Mouse (Mus musculus): Measurements from ENCODE around the gene Fgf22. TPM values are rescaled to one million over a fixed set of nuclear protein-coding genes. Genes with fewer than 3 reads are reported as not detected.

The Fgf22 gene
- polyA plus RNA-seq, 1 experiment: 0.26 TPM

DNA sequence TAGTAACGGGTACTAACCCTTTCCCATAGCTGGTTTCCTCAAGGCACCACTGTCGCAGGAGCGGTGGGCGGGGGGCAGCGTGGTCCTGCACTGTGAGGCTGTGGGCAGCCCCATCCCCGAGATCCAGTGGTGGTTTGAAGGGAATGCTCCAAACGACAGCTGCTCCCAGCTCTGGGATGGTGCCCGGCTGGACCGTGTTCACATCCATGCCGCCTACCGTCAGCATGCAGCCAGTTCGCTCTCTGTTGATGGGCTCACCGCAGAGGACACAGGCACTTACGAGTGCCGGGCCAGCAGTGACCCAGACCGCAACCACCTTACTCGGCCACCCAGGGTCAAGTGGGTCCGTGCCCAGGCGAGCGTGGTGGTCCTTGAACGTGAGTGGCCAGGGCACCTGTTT lies 46.2 kb upstream of the Fgf22 start:
- H3K79me2 ChIP-seq (ENCODE audit: control insufficient read depth, insufficient read depth): peaks cover 47% of the 10 kb centered on the region
- no peak for TF ChIP-seq SRF (IDR thresholded peaks at IDR 0.05; ENCODE audit: control insufficient read depth, insufficient read length, low read depth)
- TF ChIP-seq POLR2AphosphoS2 (IDR thresholded peaks at IDR 0.05; ENCODE audit: insufficient read length, low read depth): peak; percentile 52
- TF ChIP-seq MYOD1 (IDR thresholded peaks at IDR 0.05; ENCODE audit: control insufficient read depth in 1 of 3, insufficient read length in 2 of 3, low read depth in 2 of 3): peak in 2 of 3 experiments; percentile 63 to 84
- TF ChIP-seq MYOG (IDR thresholded peaks at IDR 0.05; ENCODE audit: control insufficient read depth in 1 of 3, insufficient read depth in 1 of 3, insufficient read length in 2 of 3, low read depth in 2 of 3): peak in 2 of 3 experiments; percentile 89 to 93
- H3K36me3 ChIP-seq (ENCODE audit: control insufficient read depth, insufficient read depth): peaks cover 18% of the 10 kb centered on the region
- no peak overlapping the region for H3K4me3 ChIP-seq
- H3ac ChIP-seq (ENCODE audit: control insufficient read depth, insufficient read length): no peak overlapping the region
- H3K27me3 ChIP-seq (ENCODE audit: control insufficient read depth, insufficient read depth, insufficient read length): no peaks in the 10 kb centered on the region
- H3K4me2 ChIP-seq (ENCODE audit: low read depth): peak overlapping the region; percentile 30

DNA sequence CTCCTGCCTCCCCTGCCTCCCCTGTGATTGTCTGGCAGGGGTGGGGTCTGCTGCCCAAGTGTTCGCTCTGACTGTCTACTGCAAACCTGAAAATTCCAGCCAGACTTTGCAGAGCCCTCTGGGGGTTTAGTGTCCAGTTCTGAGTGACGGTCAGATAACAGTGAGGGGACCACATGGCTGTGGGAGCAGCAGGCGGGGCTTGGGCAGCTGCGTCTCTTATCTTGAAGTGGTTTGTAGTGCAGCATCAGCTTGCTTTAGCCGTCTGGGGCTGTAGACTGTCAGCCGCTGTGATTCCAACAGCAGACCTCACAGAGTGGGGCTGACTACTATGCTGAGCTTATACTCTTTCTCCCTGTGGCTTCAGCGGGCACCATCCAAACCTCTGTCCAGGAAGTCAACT lies 45.6 kb upstream of the Fgf22 start:
- no peak overlapping the region for H3ac ChIP-seq (ENCODE audit: control insufficient read depth, insufficient read length)
- H3K36me3 ChIP-seq (ENCODE audit: control insufficient read depth, insufficient read depth): peaks cover 18% of the 10 kb centered on the region
- peak overlapping the region; percentile 6 for H3K4me2 ChIP-seq (ENCODE audit: low read depth)
- TF ChIP-seq REST (IDR thresholded peaks at IDR 0.05; ENCODE audit: insufficient read depth, insufficient read length): no peak
- peak in 2 of 3 experiments; percentile 66 to 77 for TF ChIP-seq MYOG (IDR thresholded peaks at IDR 0.05; ENCODE audit: control insufficient read depth in 1 of 3, insufficient read depth in 1 of 3, insufficient read length in 2 of 3, low read depth in 2 of 3)
- peak in 1 of 3 experiments; percentile 31 for TF ChIP-seq MYOD1 (IDR thresholded peaks at IDR 0.05; ENCODE audit: control insufficient read depth in 1 of 3, insufficient read length in 2 of 3, low read depth in 2 of 3)
- no peaks in the 10 kb centered on the region for H3K27me3 ChIP-seq (ENCODE audit: control insufficient read depth, insufficient read depth, insufficient read length)
- H3K4me3 ChIP-seq: no peak overlapping the region
- peaks cover 47% of the 10 kb centered on the region for H3K79me2 ChIP-seq (ENCODE audit: control insufficient read depth, insufficient read depth)

DNA sequence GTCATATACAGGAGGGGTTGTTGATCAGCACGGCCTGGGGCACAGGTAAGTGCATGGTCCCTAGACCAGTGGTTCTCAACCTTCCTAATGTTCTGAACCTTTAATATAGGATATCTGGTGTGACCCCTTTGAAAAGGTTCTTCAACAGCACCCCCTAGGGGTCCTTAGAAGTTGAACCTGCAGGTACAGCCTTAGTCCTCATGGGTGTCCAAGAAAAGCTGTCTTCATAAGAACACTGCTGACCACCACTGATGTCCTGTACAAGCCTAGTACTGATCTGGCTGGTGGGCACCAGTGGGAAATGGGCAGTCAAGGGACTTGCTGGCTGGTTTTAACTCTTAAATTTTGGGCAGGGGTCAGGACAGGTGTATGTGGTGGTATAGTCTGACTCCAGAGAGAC lies 42.8 kb upstream of the Fgf22 start:
- TF ChIP-seq TCF12 (IDR thresholded peaks at IDR 0.05; ENCODE audit: insufficient read depth, poor library complexity, severe bottlenecking) (no peak), POLR2AphosphoS2 (IDR thresholded peaks at IDR 0.05; ENCODE audit: insufficient read length, low read depth) (no peak)
- Histone ChIP-seq H3ac (ENCODE audit: control insufficient read depth, insufficient read length) (no peak overlapping the region), H3K4me3 (no peak overlapping the region), H3K36me3 (ENCODE audit: control insufficient read depth, insufficient read depth) (peaks cover 18% of the 10 kb centered on the region), H3K4me2 (ENCODE audit: low read depth) (no peak overlapping the region), H3K27me3 (ENCODE audit: control insufficient read depth, insufficient read depth, insufficient read length) (peaks cover 15% of the 10 kb centered on the region), H3K79me2 (ENCODE audit: control insufficient read depth, insufficient read depth) (peaks cover 20% of the 10 kb centered on the region)

DNA sequence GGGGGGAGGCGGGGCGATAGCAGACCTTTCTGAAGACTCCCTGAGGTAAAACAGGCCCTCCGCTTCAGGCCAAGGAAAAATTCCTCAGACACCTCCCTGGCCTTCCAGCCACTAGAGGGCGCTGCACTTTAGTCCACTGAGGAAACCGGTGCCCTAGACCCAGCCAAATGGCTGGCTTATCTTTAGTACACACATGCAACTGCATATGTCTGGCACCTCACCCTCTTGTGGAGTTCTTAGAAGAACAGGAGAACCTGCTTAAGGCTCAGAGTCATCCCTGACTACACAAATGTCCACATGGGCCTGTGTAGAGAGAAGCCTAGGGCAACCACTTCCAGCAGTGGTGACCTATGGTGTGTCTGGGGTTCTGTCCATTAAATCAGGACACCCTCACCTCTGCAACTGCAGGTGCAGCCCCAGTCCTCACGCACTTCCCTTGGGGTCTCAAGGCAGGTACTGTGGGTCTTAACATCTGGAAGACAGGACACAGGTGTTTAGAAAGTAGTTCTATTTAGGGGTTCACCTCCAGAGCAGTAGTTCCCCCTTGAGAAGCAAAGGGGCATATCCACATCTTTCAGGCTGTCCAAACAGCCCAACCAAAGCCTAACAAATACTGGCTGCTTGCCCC lies 42.3 kb upstream of the Fgf22 start:
- Histone ChIP-seq H3K4me2 (ENCODE audit: low read depth) (no peak overlapping the region), H3K36me3 (ENCODE audit: control insufficient read depth, insufficient read depth) (peaks cover 18% of the 10 kb centered on the region), H3ac (ENCODE audit: control insufficient read depth, insufficient read length) (no peak overlapping the region)

DNA sequence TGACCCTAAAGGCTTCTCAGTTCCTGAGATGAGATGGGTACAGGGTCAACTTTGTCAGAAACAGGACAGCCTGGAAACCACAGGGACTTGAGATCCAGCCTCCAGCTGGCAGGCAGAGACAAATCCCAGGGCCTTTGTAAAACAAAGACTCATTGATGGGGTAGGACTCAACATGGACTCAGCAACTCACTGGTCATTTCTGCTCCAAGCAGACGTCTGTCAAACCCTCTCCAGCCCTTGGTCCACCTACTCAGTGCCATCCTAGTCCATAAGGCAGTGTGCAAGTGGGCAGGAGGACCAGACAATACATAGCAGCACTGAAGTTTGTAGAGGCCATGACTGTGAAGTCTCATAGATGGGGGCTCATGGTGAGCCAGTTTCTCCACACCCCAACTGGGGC lies 41.7 kb upstream of the Fgf22 start:
- Histone ChIP-seq H3K27me3 (ENCODE audit: control insufficient read depth, insufficient read depth, insufficient read length) (peaks cover 26% of the 10 kb centered on the region), H3K4me2 (ENCODE audit: low read depth) (no peak overlapping the region)

More for the DNA sequence above, 42.3 kb upstream of the Fgf22 start:
- TF ChIP-seq CEBPB (IDR thresholded peaks at IDR 0.05; ENCODE audit: insufficient read depth, poor library complexity, severe bottlenecking) (no peak), POLR2AphosphoS2 (IDR thresholded peaks at IDR 0.05; ENCODE audit: insufficient read length, low read depth) (peak; percentile 60)
- Histone ChIP-seq H3K79me2 (ENCODE audit: control insufficient read depth, insufficient read depth) (peaks cover 14% of the 10 kb centered on the region), H3K27me3 (ENCODE audit: control insufficient read depth, insufficient read depth, insufficient read length) (peaks cover 20% of the 10 kb centered on the region), H3K4me3 (no peak overlapping the region)

DNA sequence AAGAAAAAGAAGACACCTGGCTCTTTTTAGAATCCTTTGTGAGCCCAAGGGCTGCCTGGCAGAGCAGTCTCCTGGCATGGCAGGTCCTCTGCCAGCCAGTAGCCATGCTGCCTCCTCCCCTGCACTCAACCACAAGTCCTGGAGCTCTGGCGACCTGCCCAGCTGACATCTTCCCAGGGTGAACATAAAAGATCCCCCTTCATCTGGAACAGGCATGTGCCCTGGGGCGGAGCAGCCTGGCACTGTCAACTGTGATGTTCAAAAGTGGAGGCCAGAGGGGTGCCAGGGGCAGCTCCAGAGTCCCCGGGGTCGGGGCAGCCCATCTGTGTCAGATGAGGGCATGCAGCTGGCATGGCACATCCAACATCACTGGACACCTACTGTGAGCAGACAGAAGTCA lies 39.9 kb upstream of the Fgf22 start:
- Histone ChIP-seq H3K27me3 (ENCODE audit: control insufficient read depth, insufficient read depth, insufficient read length) (peaks cover 36% of the 10 kb centered on the region), H3K4me2 (ENCODE audit: low read depth) (no peak overlapping the region), H3K36me3 (ENCODE audit: control insufficient read depth, insufficient read depth) (peaks cover 11% of the 10 kb centered on the region), H3K79me2 (ENCODE audit: control insufficient read depth, insufficient read depth) (no peaks in the 10 kb centered on the region), H3K4me3 (no peak overlapping the region), H3ac (ENCODE audit: control insufficient read depth, insufficient read length) (no peak overlapping the region)
- peak in 1 of 3 experiments; percentile 8 for TF ChIP-seq MYOD1 (IDR thresholded peaks at IDR 0.05; ENCODE audit: control insufficient read depth in 1 of 3, insufficient read length in 2 of 3, low read depth in 2 of 3)
- no peak for TF ChIP-seq USF1 (IDR thresholded peaks at IDR 0.05; ENCODE audit: low read depth)

More for the DNA sequence above, 41.7 kb upstream of the Fgf22 start:
- Histone ChIP-seq H3K79me2 (ENCODE audit: control insufficient read depth, insufficient read depth) (peaks cover 9% of the 10 kb centered on the region), H3K36me3 (ENCODE audit: control insufficient read depth, insufficient read depth) (peaks cover 18% of the 10 kb centered on the region), H3ac (ENCODE audit: control insufficient read depth, insufficient read length) (no peak overlapping the region), H3K4me3 (no peak overlapping the region)
- no peak for TF ChIP-seq USF1 (IDR thresholded peaks at IDR 0.05; ENCODE audit: low read depth)
- TF ChIP-seq SRF (IDR thresholded peaks at IDR 0.05; ENCODE audit: control insufficient read depth, insufficient read length, low read depth): no peak
- peak; percentile 97 for TF ChIP-seq POLR2AphosphoS2 (IDR thresholded peaks at IDR 0.05; ENCODE audit: insufficient read length, low read depth)
